Mouse (Mus musculus): ENCODE results near the gene Zbtb18. TPM values are rescaled to one million over a fixed set of nuclear protein-coding genes. Genes with fewer than 3 reads are reported as not detected.

Zbtb18 gene
- polyA plus RNA-seq (2012; ENCODE audit: insufficient read depth, insufficient read length, low replicate concordance, missing spikeins) = not detected in 2 replicates

- 10% methylated on average over 75 of the region's 106 CpGs for WGBS
- TF ChIP-seq CTCF (IDR thresholded peaks at IDR 0.05; ENCODE audit: insufficient read depth, low read depth, low read length) = no peak
- no peak for TF ChIP-seq POLR2A (IDR thresholded peaks at IDR 0.05; ENCODE audit: insufficient read depth, low read depth, low read length)
Observed at GRCm38 (mm10) chr1:177442196-177442808, at the start of gene Zbtb18. Gene Zbtb18, plus strand, starts transcription at chr1:177442351.

GRCm38 (mm10) chr1:177397455-177397854 lies 44.7 kb upstream of the Zbtb18 start:
- Histone ChIP-seq H3K4me3 (ENCODE audit: insufficient read depth, low read depth, low read length) (no peak overlapping the region), H3K4me1 (ENCODE audit: control insufficient read depth, insufficient read depth, low read length) (no peaks in the 10 kb centered on the region), H3K27ac (ENCODE audit: insufficient read depth, low read depth, low read length) (no peak overlapping the region)
- WGBS = 100% methylated on average over 1 of the region's 1 CpGs
- TF ChIP-seq CTCF (IDR thresholded peaks at IDR 0.05; ENCODE audit: insufficient read depth, low read depth, low read length) (no peak), POLR2A (IDR thresholded peaks at IDR 0.05; ENCODE audit: insufficient read depth, low read depth, low read length) (no peak)

More at GRCm38 (mm10) chr1:177442196-177442808, at the start of gene Zbtb18:
- H3K4me1 ChIP-seq (ENCODE audit: control insufficient read depth, insufficient read depth, low read length) = peaks cover 7% of the 10 kb centered on the region
- H3K4me3 ChIP-seq (ENCODE audit: insufficient read depth, low read depth, low read length) = peak within 1 kb of the TSS; percentile 99
- peak within 1 kb of the TSS; percentile 27; the same call in 1 of the 2 replicates for H3K27ac ChIP-seq (ENCODE audit: insufficient read depth, low read depth, low read length)

- H3K4me3 ChIP-seq (ENCODE audit: insufficient read depth, low read depth, low read length) = no peak overlapping the region
- TF ChIP-seq CTCF (IDR thresholded peaks at IDR 0.05; ENCODE audit: insufficient read depth, low read depth, low read length) = no peak
- no peak for TF ChIP-seq POLR2A (IDR thresholded peaks at IDR 0.05; ENCODE audit: insufficient read depth, low read depth, low read length)
- H3K4me1 ChIP-seq (ENCODE audit: control insufficient read depth, insufficient read depth, low read length) = no peaks in the 10 kb centered on the region
- H3K27ac ChIP-seq (ENCODE audit: insufficient read depth, low read depth, low read length) = no peak overlapping the region
- 73% methylated on average over 6 of the region's 6 CpGs for WGBS
Observed at GRCm38 (mm10) chr1:177405170-177405569, 37.0 kb upstream of the Zbtb18 start.

- H3K4me3 ChIP-seq (ENCODE audit: insufficient read depth, low read depth, low read length) = no peak overlapping the region
- 93% methylated on average over 3 of the region's 3 CpGs for WGBS
- no peak overlapping the region for H3K27ac ChIP-seq (ENCODE audit: insufficient read depth, low read depth, low read length)
- TF ChIP-seq CTCF (IDR thresholded peaks at IDR 0.05; ENCODE audit: insufficient read depth, low read depth, low read length) (no peak), POLR2A (IDR thresholded peaks at IDR 0.05; ENCODE audit: insufficient read depth, low read depth, low read length) (no peak)
- peaks cover 8% of the 10 kb centered on the region for H3K4me1 ChIP-seq (ENCODE audit: control insufficient read depth, insufficient read depth, low read length)
Observed at GRCm38 (mm10) chr1:177408690-177409089, 33.5 kb upstream of the Zbtb18 start.

- WGBS = 19% methylated on average over 7 of the region's 7 CpGs
- Histone ChIP-seq H3K27ac (ENCODE audit: insufficient read depth, low read depth, low read length) (no peak overlapping the region), H3K4me1 (ENCODE audit: control insufficient read depth, insufficient read depth, low read length) (peaks cover 8% of the 10 kb centered on the region), H3K4me3 (ENCODE audit: insufficient read depth, low read depth, low read length) (no peak overlapping the region)
- no peak for TF ChIP-seq CTCF (IDR thresholded peaks at IDR 0.05; ENCODE audit: insufficient read depth, low read depth, low read length)
- TF ChIP-seq POLR2A (IDR thresholded peaks at IDR 0.05; ENCODE audit: insufficient read depth, low read depth, low read length) = no peak
Observed at GRCm38 (mm10) chr1:177410769-177411348, 31.3 kb upstream of the Zbtb18 start.

- no peak overlapping the region for H3K27ac ChIP-seq (ENCODE audit: insufficient read depth, low read depth, low read length)
- WGBS = 8% methylated on average over 19 of the region's 19 CpGs
- H3K4me3 ChIP-seq (ENCODE audit: insufficient read depth, low read depth, low read length) = no peak overlapping the region
- peaks cover 8% of the 10 kb centered on the region for H3K4me1 ChIP-seq (ENCODE audit: control insufficient read depth, insufficient read depth, low read length)
- TF ChIP-seq POLR2A (IDR thresholded peaks at IDR 0.05; ENCODE audit: insufficient read depth, low read depth, low read length) (no peak), CTCF (IDR thresholded peaks at IDR 0.05; ENCODE audit: insufficient read depth, low read depth, low read length) (no peak)
Observed at GRCm38 (mm10) chr1:177411359-177412358, 30.5 kb upstream of the Zbtb18 start.

GRCm38 (mm10) chr1:177419331-177419730 lies 22.8 kb upstream of the Zbtb18 start:
- WGBS = 84% methylated on average over 12 of the region's 12 CpGs
- Histone ChIP-seq H3K27ac (ENCODE audit: insufficient read depth, low read depth, low read length) (no peak overlapping the region), H3K4me1 (ENCODE audit: control insufficient read depth, insufficient read depth, low read length) (0 out of 2 replicates have a peak, but pooled peaks cover 2% of the 10 kb centered on the region), H3K4me3 (ENCODE audit: insufficient read depth, low read depth, low read length) (no peak overlapping the region)
- no peak for TF ChIP-seq POLR2A (IDR thresholded peaks at IDR 0.05; ENCODE audit: insufficient read depth, low read depth, low read length)
- no peak for TF ChIP-seq CTCF (IDR thresholded peaks at IDR 0.05; ENCODE audit: insufficient read depth, low read depth, low read length)

GRCm38 (mm10) chr1:177420126-177420525 lies 22.0 kb upstream of the Zbtb18 start:
- H3K27ac ChIP-seq (ENCODE audit: insufficient read depth, low read depth, low read length) = no peak overlapping the region
- no peak overlapping the region for H3K4me3 ChIP-seq (ENCODE audit: insufficient read depth, low read depth, low read length)
- H3K4me1 ChIP-seq (ENCODE audit: control insufficient read depth, insufficient read depth, low read length) = 0 out of 2 replicates have a peak, but pooled peaks cover 2% of the 10 kb centered on the region
- WGBS = 40% methylated on average over 6 of the region's 6 CpGs
- no peak for TF ChIP-seq CTCF (IDR thresholded peaks at IDR 0.05; ENCODE audit: insufficient read depth, low read depth, low read length)
- TF ChIP-seq POLR2A (IDR thresholded peaks at IDR 0.05; ENCODE audit: insufficient read depth, low read depth, low read length) = no peak

All from olfactory bulb, adult 2 months (tissue).